ENCODE assay signal across 18 mouse cellular contexts in the genomic region with DNA sequence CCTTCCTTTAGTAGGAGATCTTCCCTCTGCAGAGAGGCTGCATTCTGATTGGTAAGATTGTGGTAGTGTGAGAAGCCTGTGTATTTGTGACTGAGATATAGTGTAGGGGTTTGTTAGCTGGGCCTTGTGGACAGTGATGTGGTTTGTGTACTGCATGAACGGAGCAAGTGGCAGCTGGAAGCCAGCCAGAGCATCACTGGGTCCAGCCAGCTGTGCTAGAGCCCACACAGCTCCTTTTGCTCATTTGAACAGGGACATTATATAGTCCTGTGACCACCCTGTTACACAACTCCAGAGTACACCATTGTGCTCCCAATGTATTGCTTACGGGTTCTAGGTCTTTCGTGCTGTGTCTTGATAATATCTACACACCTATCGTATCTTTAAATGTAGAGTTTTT. TPM values are rescaled to one million over a fixed set of nuclear protein-coding genes. Genes with fewer than 3 reads are reported as not detected.
A peak's percentile ranks its signal among the peaks of the same experiment; 100 is the strongest.
DNase-seq lines count a peak whose midpoint lies in the region; ATAC-seq and TF ChIP-seq lines count a peak whose summit lies in the region.
"Had no signal": no experiment of that assay in that cellular context is flagged by ENCODE, and none has a peak within 500 bp of the region (broad histone marks: within the 10 kb centered on the region; RNA-seq: fewer than 3 reads in every experiment).

No protein-coding gene starts in this region.

- peaks cover 12% of the 10 kb centered on the region for H3K4me1 ChIP-seq in forebrain, postnatal 0 days (ENCODE audit: insufficient read depth)
- H3K4me1 ChIP-seq in forebrain, embryonic 16.5 days (replicated peaks; ENCODE audit: control insufficient read depth, insufficient read depth, low read length): peaks cover 10% of the 10 kb centered on the region; the same call in 1 of the 2 replicates
- H3K4me1 ChIP-seq in lung, embryonic 14.5 days (ENCODE audit: insufficient read depth): peaks cover 25% of the 10 kb centered on the region
- H3K4me1 ChIP-seq in lung, postnatal 0 days (ENCODE audit: insufficient read depth, low read depth, low read length): peaks cover 13% of the 10 kb centered on the region
- peaks cover 28% of the 10 kb centered on the region for H3K4me1 ChIP-seq in kidney, embryonic 15.5 days

- no peak overlapping the region for H3K9ac ChIP-seq in forebrain, postnatal 0 days
- H3K9ac ChIP-seq in forebrain, embryonic 16.5 days (replicated peaks; ENCODE audit: low read depth, low read length): no peak overlapping the region
- H3K9ac ChIP-seq in lung, embryonic 14.5 days: no peak overlapping the region
- H3K9ac ChIP-seq in lung, postnatal 0 days (replicated peaks; ENCODE audit: low read depth): no peak overlapping the region
- H3K9ac ChIP-seq in kidney, embryonic 15.5 days: no peak overlapping the region
- H3K9ac ChIP-seq: embryonic facial prominence, embryonic 12.5 days; forebrain, embryonic 15.5 days; limb, embryonic 13.5 days had no signal

- H3K9me3 ChIP-seq in forebrain, postnatal 0 days (ENCODE audit: low read length): no peaks in the 10 kb centered on the region
- no peaks in the 10 kb centered on the region for H3K9me3 ChIP-seq in forebrain, embryonic 16.5 days (ENCODE audit: control insufficient read depth, low read length)
- H3K9me3 ChIP-seq in lung, embryonic 14.5 days (ENCODE audit: low read depth, low read length): no peaks in the 10 kb centered on the region
- no peaks in the 10 kb centered on the region for H3K9me3 ChIP-seq in lung, postnatal 0 days (ENCODE audit: low read length)
- no peaks in the 10 kb centered on the region for H3K9me3 ChIP-seq in kidney, embryonic 15.5 days (replicated peaks)
- H3K9me3 ChIP-seq: embryonic facial prominence, embryonic 12.5 days; forebrain, embryonic 15.5 days; limb, embryonic 13.5 days had no signal

- no peaks in the 10 kb centered on the region for H3K27me3 ChIP-seq in forebrain, postnatal 0 days (ENCODE audit: insufficient read depth, low read length)
- H3K27me3 ChIP-seq in forebrain, embryonic 16.5 days (replicated peaks; ENCODE audit: control insufficient read depth, insufficient read depth, low read length): no peaks in the 10 kb centered on the region
- H3K27me3 ChIP-seq in lung, embryonic 14.5 days (ENCODE audit: insufficient read depth, low read length): no peaks in the 10 kb centered on the region
- H3K27me3 ChIP-seq in lung, postnatal 0 days (replicated peaks; ENCODE audit: insufficient read depth, low read length): no peaks in the 10 kb centered on the region
- no peaks in the 10 kb centered on the region for H3K27me3 ChIP-seq in kidney, embryonic 15.5 days
- H3K27me3 ChIP-seq: CH12.LX; embryonic facial prominence, embryonic 12.5 days; forebrain, embryonic 15.5 days had no signal

- no peak for DNase-seq in forebrain, postnatal 0 days
- peak; percentile 69 for DNase-seq in layer of hippocampus, adult 11-12 months (ENCODE audit: low spot score)
- DNase-seq in layer of hippocampus, adult 9-10 months (ENCODE audit: low spot score): no peak
- DNase-seq in lung, embryonic 14.5 days: peak; percentile 46
- DNase-seq in lung, postnatal 0 days (ENCODE audit: low spot score): no peak
- peak; percentile 85 for DNase-seq in brain, adult 2 months (ENCODE audit: low read depth, low spot score)
- DNase-seq: adrenal gland, adult 2 months; cerebellum, adult 11-12 months; heart, postnatal 10 days; kidney, adult 9 months; retina, postnatal 1 day had no signal

- TF ChIP-seq CTCF in forebrain, postnatal 0 days (IDR thresholded peaks at IDR 0.05; ENCODE audit: low read depth): no peak
- TF ChIP-seq CTCF in lung, embryonic 14.5 days (IDR thresholded peaks at IDR 0.05; ENCODE audit: low read depth): no peak
- TF ChIP-seq CTCF in lung, postnatal 0 days (IDR thresholded peaks at IDR 0.05): no peak

- H3K27ac ChIP-seq in forebrain, postnatal 0 days (ENCODE audit: low read depth, low read length): no peak overlapping the region
- H3K27ac ChIP-seq in forebrain, embryonic 16.5 days (ENCODE audit: low read length): no peak overlapping the region; the same call in 1 of the 2 replicates
- no peak overlapping the region for H3K27ac ChIP-seq in lung, embryonic 14.5 days (ENCODE audit: low read depth)
- no peak overlapping the region for H3K27ac ChIP-seq in lung, postnatal 0 days (ENCODE audit: low read length)
- H3K27ac ChIP-seq in kidney, embryonic 15.5 days: no peak overlapping the region
- H3K27ac ChIP-seq: embryonic facial prominence, embryonic 12.5 days; forebrain, embryonic 15.5 days; limb, embryonic 13.5 days had no signal

- no peak overlapping the region for H3K4me2 ChIP-seq in forebrain, postnatal 0 days (ENCODE audit: low read depth)
- no peak overlapping the region for H3K4me2 ChIP-seq in forebrain, embryonic 16.5 days (ENCODE audit: low read length)
- no peak overlapping the region for H3K4me2 ChIP-seq in lung, embryonic 14.5 days
- no peak overlapping the region for H3K4me2 ChIP-seq in lung, postnatal 0 days (replicated peaks; ENCODE audit: low read depth, low read length)
- no peak overlapping the region for H3K4me2 ChIP-seq in kidney, embryonic 15.5 days
- H3K4me2 ChIP-seq: embryonic facial prominence, embryonic 12.5 days; forebrain, embryonic 15.5 days; limb, embryonic 13.5 days had no signal

- ATAC-seq in forebrain, postnatal 0 days: peak; percentile 59
- no peak for ATAC-seq in forebrain, embryonic 16.5 days
- ATAC-seq in lung, embryonic 14.5 days (ENCODE audit: insufficient read depth): no peak
- ATAC-seq in lung, postnatal 0 days: no peak
- no peak for ATAC-seq in kidney, embryonic 15.5 days (replicated peaks; ENCODE audit: low FRiP score)
- ATAC-seq: forebrain, embryonic 15.5 days had no signal

- TF ChIP-seq EP300 in lung, postnatal 0 days (IDR thresholded peaks at IDR 0.05): no peak

- no peaks in the 10 kb centered on the region for H3K36me3 ChIP-seq in forebrain, postnatal 0 days (ENCODE audit: insufficient read depth)
- H3K36me3 ChIP-seq in forebrain, embryonic 16.5 days (ENCODE audit: control insufficient read depth, insufficient read depth): no peaks in the 10 kb centered on the region
- no peaks in the 10 kb centered on the region for H3K36me3 ChIP-seq in lung, embryonic 14.5 days (ENCODE audit: insufficient read depth)
- H3K36me3 ChIP-seq in lung, postnatal 0 days (ENCODE audit: insufficient read depth, low read length): no peaks in the 10 kb centered on the region
- no peaks in the 10 kb centered on the region for H3K36me3 ChIP-seq in kidney, embryonic 15.5 days
- H3K36me3 ChIP-seq: embryonic facial prominence, embryonic 12.5 days; forebrain, embryonic 15.5 days; limb, embryonic 13.5 days had no signal

- no peak overlapping the region for H3K4me3 ChIP-seq in forebrain, postnatal 0 days (ENCODE audit: low read depth, low read length)
- no peak overlapping the region for H3K4me3 ChIP-seq in forebrain, embryonic 16.5 days (replicated peaks; ENCODE audit: low read length)
- H3K4me3 ChIP-seq in lung, embryonic 14.5 days (ENCODE audit: low read depth, low read length): no peak overlapping the region
- H3K4me3 ChIP-seq in lung, postnatal 0 days (ENCODE audit: low read depth, low read length): no peak overlapping the region
- H3K4me3 ChIP-seq in kidney, embryonic 15.5 days (replicated peaks): no peak overlapping the region
- H3K4me3 ChIP-seq: embryonic facial prominence, embryonic 12.5 days; forebrain, embryonic 15.5 days; limb, embryonic 13.5 days had no signal

- 80% methylated on average over 4 of the region's 4 CpGs for WGBS in forebrain, postnatal 0 days
- WGBS in forebrain, embryonic 16.5 days: 84% methylated on average over 4 of the region's 4 CpGs
- 82% methylated on average over 4 of the region's 4 CpGs for WGBS in lung, embryonic 14.5 days
- 83% methylated on average over 4 of the region's 4 CpGs for WGBS in lung, postnatal 0 days
- 79% methylated on average over 4 of the region's 4 CpGs for WGBS in kidney, embryonic 15.5 days

RNA-seq across cellular contexts. Expression of a gene that starts 22.5 kb away (rescaled TPM):
- total RNA-seq in forebrain, postnatal 0 days (2014; rRNA removed): 27.5 and 30.9 TPM in 2 replicates
- 3.6 and 10.5 TPM in 2 replicates for polyA plus RNA-seq in forebrain, postnatal 0 days (2015; fragmentation: Nextera tagmentation; extraction: Ambion mirVana)
- polyA plus RNA-seq in forebrain, embryonic 16.5 days (2015; fragmentation: Nextera tagmentation; extraction: Ambion mirVana): 24.4 and 41.6 TPM in 2 replicates
- 24.2 and 28.9 TPM in 2 replicates for polyA plus RNA-seq in lung, embryonic 14.5 days (2014; fragmentation: Nextera tagmentation; extraction: Ambion mirVana)
- 18.5 and 23.4 TPM in 2 replicates for polyA plus RNA-seq in lung, postnatal 0 days (2015; fragmentation: Nextera tagmentation; extraction: Ambion mirVana)
- 15.3 and 17.0 TPM in 2 replicates for polyA plus RNA-seq in kidney, embryonic 15.5 days (2015; fragmentation: Nextera tagmentation; extraction: Ambion mirVana)
- total RNA-seq: megakaryocyte-erythroid progenitor cell, adult 5-6 weeks had no signal

RNA-seq across cellular contexts. Expression of a gene that starts 22.5 kb away (rescaled TPM):
- 31.8 and 34.4 TPM in 2 replicates for total RNA-seq in forebrain, postnatal 0 days (2014; rRNA removed)
- 30.7 and 31.6 TPM in 2 replicates for polyA plus RNA-seq in forebrain, postnatal 0 days (2015; fragmentation: Nextera tagmentation; extraction: Ambion mirVana)
- polyA plus RNA-seq in forebrain, embryonic 16.5 days (2015; fragmentation: Nextera tagmentation; extraction: Ambion mirVana): 30.5 and 33.4 TPM in 2 replicates
- polyA plus RNA-seq in lung, embryonic 14.5 days (2014; fragmentation: Nextera tagmentation; extraction: Ambion mirVana): 45.5 and 46.7 TPM in 2 replicates
- 25.8 and 30.1 TPM in 2 replicates for polyA plus RNA-seq in lung, postnatal 0 days (2015; fragmentation: Nextera tagmentation; extraction: Ambion mirVana)
- polyA plus RNA-seq in kidney, embryonic 15.5 days (2015; fragmentation: Nextera tagmentation; extraction: Ambion mirVana): 38.6 and 40.7 TPM in 2 replicates

Comparison
In these comparisons a context has a peak if more than half of its experiments do, and no peak if none do; other contexts are left out.
1. DNase-seq: peak in layer of hippocampus, adult 11-12 months (single experiment), lung, embryonic 14.5 days (single experiment) and brain, adult 2 months (single experiment); none in forebrain, postnatal 0 days (single experiment), layer of hippocampus, adult 9-10 months (single experiment) and lung, postnatal 0 days (single experiment).